Mouse (Mus musculus): Measurements from ENCODE around the gene Ap5z1.

DNA sequence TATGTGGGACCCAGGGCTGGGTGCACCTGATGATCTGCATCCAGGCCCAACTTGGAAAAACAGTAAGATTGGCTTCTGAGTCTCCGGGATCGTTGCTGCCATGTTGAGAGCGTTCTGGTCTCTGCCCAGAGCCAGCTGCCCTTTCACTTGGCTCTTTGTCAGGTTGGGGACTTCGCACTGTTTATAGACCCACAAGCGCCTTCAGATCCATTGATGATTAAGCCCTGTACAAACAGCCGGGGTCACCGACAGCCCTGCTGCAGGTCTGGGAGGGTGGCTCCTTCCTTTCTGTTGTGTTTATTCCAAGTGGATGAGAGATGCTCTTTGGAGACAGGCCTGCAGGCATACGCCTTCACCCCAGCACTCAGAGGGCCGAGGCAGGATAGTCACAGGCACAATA, 45.9 kb upstream of the Ap5z1 start:
- TF ChIP-seq EP300 (IDR thresholded peaks at IDR 0.05; ENCODE audit: low read depth): no peak
- no peak for TF ChIP-seq CTCF (IDR thresholded peaks at IDR 0.05; ENCODE audit: low read depth)

All from liver, postnatal 0 days (tissue).